Mouse (Mus musculus) limb, embryonic 13.5 days (tissue): ENCODE results near the gene C130060K24Rik. TPM values are rescaled to one million over a fixed set of nuclear protein-coding genes. Genes with fewer than 3 reads are reported as not detected.

Experiments used
- ATAC-seq: fragments of 200-750 bp; cut with Nextera tagmentation; 2 replicates; pipeline ENCODE4 v1.8.0; 2017; ENCODE audit warnings: low read depth, moderate number of reproducible peaks, moderate TSS enrichment; ENCODE audit not compliant: low FRiP score
- H3K27ac ChIP-seq: fragments of 300-500 bp; sonication (generic); 2 replicates; pipeline ENCODE4 v1.5.1; 2015; ENCODE audit warnings: inconsistent platforms, mild to moderate bottlenecking, moderate library complexity
- H3K27me3 ChIP-seq: fragments of 300-500 bp; sonication (generic); 2 replicates; pipeline ENCODE4 v1.6.1; 2015; ENCODE audit warnings: mild to moderate bottlenecking, inconsistent platforms
- H3K36me3 ChIP-seq: fragments of 300-500 bp; sonication (generic); 2 replicates; pipeline ENCODE4 v1.6.1; 2015; ENCODE audit warnings: inconsistent platforms, mild to moderate bottlenecking, moderate library complexity
- H3K4me1 ChIP-seq: fragments of 300-500 bp; sonication (generic); 2 replicates; pipeline ENCODE4 v1.6.1; 2015; ENCODE audit warnings: inconsistent platforms
- H3K4me2 ChIP-seq: fragments of 300-500 bp; sonication (generic); replicated peaks from 2 replicates; pipeline ENCODE4 v1.6.1; 2015; ENCODE audit warnings: inconsistent platforms, mild to moderate bottlenecking, moderate library complexity
- H3K4me3 ChIP-seq: fragments of 300-500 bp; sonication (generic); 2 replicates; pipeline ENCODE4 v1.5.1; 2015; ENCODE audit warnings: moderate library complexity, mild to moderate bottlenecking, inconsistent platforms
- H3K9ac ChIP-seq: fragments of 300-500 bp; sonication (generic); 2 replicates; pipeline ENCODE4 v1.6.1; 2015; ENCODE audit warnings: mild to moderate bottlenecking, inconsistent platforms
- H3K9me3 ChIP-seq: fragments of 300-500 bp; sonication (generic); 2 replicates; pipeline ENCODE4 v1.6.1; 2016; ENCODE audit warnings: inconsistent platforms
- WGBS: fragments of 180-500 bp; shearing (Covaris S2); methylation state at CpG from one replicate; pipeline ENCODE4 v1.1.7; 2015; 5-methylcytosine and 5-hydroxymethylcytosine counted together
- polyA plus RNA-seq: library from polyadenylated mRNA; unstranded; fragments of >200 nt; fragmentation: Nextera tagmentation; extraction: Ambion mirVana; gene quantifications from 2 replicates; pipeline ENCODE4 v1.2.1, GENCODE M21; 2015

The C130060K24Rik gene
- polyA plus RNA-seq, 1 experiment from 2014 or later: 0.36 TPM

DNA sequence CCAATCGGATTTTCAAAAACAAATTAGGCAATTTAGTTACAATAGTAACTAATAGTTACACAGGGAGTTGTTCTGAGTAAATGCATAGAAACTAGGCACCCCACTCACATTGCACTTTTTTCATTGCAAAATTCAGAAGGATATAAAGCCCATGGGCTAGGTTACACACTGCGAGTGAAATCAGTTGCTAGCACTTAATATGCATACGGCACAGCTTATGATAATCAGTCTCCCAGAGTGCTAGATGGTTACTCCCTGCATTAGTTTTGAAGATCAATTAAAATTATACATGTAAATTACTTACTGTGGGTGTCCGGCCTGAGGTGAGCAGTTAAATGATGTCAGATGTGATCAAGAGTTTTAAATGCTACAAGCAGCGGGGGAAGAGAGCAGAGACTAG is 89.4 kb downstream of the C130060K24Rik start:
- H3K27me3 ChIP-seq: no peaks in the 10 kb centered on the region
- H3K36me3 ChIP-seq: no peaks in the 10 kb centered on the region
- no peaks in the 10 kb centered on the region for H3K4me1 ChIP-seq
- no peak for ATAC-seq
- H3K9ac ChIP-seq: no peak overlapping the region
- no peaks in the 10 kb centered on the region for H3K9me3 ChIP-seq
- 78% methylated on average over 5 of the region's 5 CpGs for WGBS
- no peak overlapping the region for H3K4me2 ChIP-seq
- H3K4me3 ChIP-seq: no peak overlapping the region
- H3K27ac ChIP-seq: no peak overlapping the region

DNA sequence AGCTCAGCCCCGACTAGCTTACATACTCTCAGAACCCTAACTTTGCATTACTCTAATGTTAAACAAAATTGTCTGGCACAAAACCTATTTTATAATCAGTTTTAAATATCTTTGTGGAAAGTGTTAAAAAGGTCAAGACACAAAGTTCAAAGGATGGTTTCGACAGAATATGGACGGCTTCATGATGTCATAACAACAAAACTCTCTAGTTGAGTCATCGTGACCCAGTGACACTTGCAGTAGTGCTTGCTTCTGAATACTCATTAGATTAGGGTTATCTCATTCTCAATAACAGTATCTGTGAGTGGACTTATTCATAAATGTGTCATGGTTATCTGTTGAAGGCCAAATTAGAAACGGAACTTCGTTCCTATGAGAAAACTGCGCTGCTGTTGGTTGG is 91.5 kb downstream of the C130060K24Rik start:
- 95% methylated on average over 7 of the region's 7 CpGs for WGBS
- Histone ChIP-seq H3K27ac (no peak overlapping the region), H3K9ac (no peak overlapping the region), H3K36me3 (no peaks in the 10 kb centered on the region), H3K4me1 (no peaks in the 10 kb centered on the region), H3K27me3 (no peaks in the 10 kb centered on the region), H3K9me3 (no peaks in the 10 kb centered on the region), H3K4me3 (no peak overlapping the region), H3K4me2 (no peak overlapping the region)
- no peak for ATAC-seq

DNA sequence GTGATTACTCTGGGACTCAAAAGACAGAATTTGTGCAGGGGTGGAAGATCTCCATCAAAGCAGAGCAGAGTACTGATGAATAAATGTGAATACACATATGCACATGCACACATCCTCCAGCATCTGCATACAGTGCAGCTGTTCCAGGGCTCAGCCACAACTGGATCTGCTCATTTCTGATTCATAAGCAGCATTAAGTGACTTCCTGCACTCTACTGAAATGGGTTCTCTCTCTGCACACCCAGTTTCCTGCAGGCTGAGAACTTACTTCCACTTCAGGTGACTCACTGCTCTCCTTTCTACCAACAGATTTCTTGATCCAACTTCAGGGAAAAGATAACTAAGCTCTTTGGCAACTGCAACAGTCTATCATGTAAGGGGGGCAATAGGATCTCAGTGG is 117.9 kb downstream of the C130060K24Rik start:
- Histone ChIP-seq H3K27me3 (no peaks in the 10 kb centered on the region), H3K36me3 (no peaks in the 10 kb centered on the region), H3K9ac (no peak overlapping the region), H3K4me1 (no peaks in the 10 kb centered on the region), H3K9me3 (no peaks in the 10 kb centered on the region), H3K4me2 (no peak overlapping the region), H3K4me3 (no peak overlapping the region), H3K27ac (no peak overlapping the region)
- ATAC-seq: no peak

Other genes with a start within 250 kb of the C130060K24Rik start
- gene Hpgds, start 236.2 kb upstream of the C130060K24Rik start, polyA plus RNA-seq: 9.3 and 12.3 TPM in 2 replicates
- gene Tnip3, start 144.2 kb downstream of the C130060K24Rik start, polyA plus RNA-seq: 0.11 TPM in 1 of 2 replicates, not detected in the other